Mouse (Mus musculus): ENCODE data around the gene Nenf.

Nenf gene

DNA sequence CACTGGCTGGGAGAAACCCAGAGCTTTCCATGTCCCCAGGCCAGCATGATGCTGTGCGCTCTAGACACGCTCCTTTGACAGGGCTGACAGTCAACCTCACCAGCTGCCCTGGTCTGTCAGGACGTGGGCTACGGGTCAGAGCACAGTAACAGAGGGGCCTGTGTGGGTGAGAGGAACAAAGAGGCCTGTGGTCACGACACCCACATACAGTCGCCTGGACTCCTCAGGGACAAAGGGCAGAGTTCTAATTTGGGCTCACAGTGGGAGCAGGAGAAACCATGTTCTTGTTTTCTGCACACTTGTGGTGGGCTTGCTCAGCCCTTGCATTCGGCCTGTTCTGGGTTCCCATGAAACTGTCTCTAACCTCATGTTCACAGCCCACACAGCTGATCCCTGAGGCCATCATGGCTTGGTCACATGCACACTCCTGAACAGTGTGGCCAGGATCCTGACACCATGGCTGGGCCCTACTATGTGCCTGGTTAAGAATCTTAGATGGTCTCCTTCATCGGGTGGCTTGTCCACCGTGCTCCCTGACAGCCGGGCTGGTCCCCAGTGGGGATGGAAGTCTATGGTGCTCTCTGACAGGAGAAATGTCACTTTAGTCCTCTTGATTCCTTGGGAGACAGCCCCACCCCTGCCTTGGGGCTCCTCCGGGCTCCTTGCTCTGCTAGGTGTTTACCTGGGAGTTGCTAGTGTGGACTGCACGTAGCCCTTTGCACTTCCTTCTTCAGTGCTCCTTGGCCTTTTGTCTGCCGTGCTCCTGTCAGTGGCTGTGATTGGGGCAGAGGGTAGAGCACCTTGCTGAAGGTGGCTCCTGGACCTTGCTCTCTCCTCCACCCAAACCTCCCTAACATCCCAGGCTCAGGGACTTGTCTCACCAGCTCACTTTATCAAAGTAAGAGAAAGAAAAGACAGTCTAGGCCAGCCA is 34.6 kb downstream of the Nenf start:
- DNase-seq (ENCODE audit: low read depth, low spot score), result no peak

DNA sequence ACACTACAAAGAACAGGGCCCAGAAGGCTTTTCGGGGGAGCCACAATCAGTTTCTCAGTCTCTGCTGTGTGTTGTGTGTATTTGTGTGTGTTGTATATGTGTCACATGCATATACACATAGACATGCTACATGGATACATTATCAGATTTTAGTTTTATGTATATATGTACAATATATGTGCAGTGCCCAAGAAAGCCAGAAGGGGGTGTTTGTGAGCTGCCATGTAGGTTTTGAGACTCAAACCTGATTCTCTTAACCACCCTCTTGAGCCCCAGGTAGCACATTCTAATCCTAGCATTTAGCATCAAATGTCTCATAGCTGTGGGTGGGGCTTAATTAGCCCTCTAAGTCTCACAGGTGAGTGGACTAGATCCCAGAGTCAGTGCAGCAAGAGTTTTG is 35.7 kb downstream of the Nenf start:
- no peak for DNase-seq (ENCODE audit: low read depth, low spot score)

DNA sequence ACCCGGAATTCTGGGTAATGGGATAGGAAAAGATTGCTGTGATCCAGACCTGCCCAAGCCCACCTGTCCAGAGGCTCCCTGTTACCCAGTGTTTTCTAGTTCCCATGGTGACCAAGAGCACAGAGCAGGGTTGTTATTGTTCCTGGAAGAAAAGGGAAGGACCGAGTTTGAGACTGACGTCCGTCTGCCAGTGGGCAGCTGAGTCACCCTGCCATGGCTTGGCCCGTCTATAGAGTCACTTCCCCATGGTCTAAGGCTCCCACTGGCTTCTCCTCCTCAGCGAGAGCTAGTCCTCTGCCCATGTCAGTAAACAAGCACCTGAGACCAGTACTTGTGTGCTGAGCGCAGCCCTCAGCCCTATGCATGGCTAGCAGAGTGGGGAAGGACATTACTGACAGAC is 36.8 kb downstream of the Nenf start:
- DNase-seq (ENCODE audit: low read depth, low spot score), result no peak

DNA sequence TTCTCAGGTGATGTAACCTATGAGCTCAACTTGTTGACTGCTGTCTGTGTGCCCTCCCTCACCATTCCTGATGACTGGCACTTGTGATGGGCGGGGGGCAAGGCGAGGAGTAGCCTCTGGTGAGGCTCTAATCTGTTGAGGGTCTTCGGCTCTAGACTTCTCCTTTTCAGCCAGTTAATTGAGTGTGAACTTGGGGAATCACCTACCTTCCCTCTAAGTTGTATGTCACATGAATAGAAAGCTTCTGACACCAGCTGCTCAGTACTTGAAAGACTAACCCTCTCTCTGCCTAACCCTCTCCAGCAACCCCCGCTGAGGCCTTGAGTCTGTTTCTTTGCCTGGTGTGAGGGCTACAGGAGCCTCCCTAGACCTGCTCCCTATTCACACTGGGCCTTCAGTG is 39.7 kb downstream of the Nenf start:
- DNase-seq (ENCODE audit: low read depth, low spot score), result no peak

DNA sequence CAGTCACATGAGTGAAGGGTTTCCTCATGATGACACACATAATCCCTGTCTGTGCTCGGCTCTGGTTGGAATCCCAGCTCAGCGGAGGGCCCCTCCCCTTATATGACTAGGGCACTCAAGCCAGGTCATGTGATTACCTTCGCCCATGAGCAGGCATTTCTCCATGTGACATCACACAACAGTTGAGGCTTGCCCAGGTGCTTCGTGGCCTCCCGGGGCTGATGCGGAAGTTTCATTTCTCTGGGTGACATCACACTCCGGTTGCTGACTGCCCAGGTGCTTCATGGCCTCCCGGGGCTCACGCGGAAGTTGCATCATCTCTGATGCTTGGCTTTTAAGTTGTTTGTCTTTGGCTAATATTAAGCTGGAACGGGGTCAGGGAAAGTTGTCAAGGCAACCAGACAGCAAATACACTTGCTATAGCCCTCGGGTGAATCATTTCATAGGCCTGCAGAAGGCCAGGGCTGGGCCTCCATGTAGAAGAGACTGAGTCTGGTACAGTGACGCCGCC is 40.4 kb downstream of the Nenf start:
- DNase-seq (ENCODE audit: low read depth, low spot score), result no peak

DNA sequence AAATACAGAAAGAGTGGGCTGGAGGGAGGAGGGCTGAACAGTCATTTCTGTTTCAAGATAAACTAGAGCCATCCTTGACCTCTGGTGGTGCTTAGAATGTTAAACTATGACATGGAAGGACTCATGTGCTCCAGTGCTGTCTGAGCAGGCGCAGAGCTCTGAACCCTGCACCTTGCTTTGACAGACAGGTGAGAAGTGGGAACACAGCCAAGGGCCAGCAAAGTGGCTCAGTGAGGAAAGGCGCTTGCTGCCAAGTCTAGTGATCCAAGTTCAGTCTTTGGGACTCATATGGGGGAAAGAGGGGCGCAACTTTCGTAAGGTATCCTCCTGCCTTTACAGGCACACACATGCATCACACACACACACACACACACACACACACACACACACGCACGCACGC is 41.8 kb downstream of the Nenf start:
- DNase-seq (ENCODE audit: low read depth, low spot score), result no peak

DNA sequence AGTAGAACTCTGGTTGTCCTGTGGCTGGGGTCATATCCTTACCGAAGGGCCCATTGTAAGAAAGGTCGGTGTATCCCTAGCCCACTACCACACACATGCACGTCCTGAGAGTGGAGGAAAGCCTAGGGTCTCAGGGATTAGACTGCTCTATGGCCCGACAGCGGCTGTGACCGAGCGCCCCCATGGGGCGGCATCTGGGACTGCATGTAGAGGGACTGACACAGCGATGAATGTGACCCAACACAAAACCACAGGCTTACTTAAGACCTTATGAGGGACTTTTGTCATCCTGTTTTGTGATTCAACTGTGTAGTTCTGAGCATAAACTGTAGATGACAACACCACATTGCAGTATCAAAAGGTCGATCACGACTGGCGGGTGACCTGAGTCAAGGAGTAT is 42.5 kb downstream of the Nenf start:
- peak; percentile 40 for DNase-seq (ENCODE audit: low read depth, low spot score)

DNA sequence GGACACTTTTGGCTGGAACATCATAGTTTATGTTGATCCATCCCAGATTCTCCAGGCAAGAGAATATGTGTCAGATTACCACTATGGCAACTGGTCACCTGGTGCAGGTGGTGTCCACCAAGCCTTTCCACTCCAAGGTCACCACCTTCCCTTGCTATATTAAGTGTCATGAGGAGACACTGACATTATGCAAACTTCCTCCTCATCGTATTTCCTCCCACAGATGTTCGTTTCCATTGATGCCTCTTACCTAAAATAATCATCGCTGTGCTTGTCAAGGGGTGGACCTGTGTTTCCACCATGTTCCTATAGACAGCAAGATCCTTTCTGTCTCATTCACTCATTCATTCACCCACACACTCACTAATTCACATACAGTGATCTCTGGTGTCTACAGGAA is 45.3 kb downstream of the Nenf start:
- DNase-seq (ENCODE audit: low read depth, low spot score), result no peak

DNA sequence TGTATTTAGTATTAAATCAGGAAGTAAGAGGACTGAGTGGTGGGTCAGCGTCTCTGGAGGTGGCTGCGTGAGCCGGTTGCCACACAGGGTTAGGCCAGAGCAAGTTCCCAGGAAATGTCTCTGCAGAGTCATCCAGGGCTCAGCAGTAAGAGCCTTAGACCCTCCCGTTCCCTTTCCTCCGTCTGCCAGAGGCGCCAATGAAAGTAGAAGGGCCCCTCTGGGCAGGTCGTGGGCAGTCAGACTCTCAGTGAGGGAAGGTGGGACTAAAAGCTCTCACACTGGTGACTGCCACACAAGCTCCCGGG is 48.4 kb downstream of the Nenf start:
- no peak for DNase-seq (ENCODE audit: low read depth, low spot score)

DNA sequence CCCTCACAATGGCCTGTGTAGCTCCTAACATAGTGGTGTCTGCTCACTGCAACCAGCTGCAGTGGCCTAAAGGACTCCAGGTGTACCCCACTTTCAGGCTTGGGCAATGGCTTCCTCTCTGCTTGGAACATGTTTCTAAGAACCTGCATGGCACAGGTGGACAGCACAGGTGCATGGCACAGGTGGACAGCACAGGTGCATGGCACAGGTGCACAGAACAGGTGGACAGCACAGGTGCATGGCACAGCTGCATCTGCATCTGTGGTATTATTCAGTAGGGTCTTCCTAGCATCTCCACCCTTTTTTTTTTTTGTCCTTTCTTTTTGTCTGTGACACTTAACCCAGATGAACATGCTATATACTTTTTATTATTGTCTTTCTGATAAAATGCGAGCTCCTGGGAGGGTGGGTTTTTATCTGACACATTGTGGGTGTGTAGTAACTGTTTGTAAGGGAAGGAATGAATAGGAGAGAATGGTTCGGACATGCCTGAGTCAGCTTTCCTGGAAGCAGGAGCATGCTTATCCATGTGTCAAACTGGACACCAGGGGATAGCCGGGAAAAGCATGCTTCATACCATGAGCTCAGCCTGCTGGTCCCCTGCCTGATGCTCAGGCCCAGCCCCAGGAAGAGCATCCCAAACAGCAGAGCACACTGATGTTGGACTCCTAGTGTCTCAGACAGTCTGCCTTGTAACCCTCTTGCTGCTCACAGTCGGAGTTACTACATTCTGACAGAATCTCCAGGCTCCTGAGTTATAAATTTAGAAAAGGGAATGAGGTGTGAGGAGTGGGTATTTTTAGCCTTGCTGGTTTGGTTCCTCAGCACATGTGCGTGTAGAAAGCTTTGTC is 49.0 kb downstream of the Nenf start:
- DNase-seq (ENCODE audit: low read depth, low spot score), result no peak

DNA sequence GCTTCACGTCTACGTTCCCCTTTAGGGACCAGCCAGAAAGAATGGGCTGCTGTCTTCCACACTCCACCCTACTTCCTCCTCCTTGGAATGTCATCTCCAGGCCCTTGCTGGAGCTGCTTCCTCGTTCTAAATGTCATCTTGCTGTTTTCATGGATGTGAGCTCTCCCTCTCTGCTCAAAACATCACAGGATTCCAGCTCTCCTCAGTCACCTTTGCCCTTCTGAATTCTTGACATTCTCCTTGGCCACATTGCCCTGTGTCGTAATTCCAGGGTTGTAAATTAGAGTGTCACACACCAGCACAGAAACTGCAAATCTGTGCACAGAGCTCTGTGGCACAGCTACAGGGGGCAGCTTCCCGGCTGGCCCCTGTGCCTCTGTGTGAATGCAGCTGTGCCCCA is 50.1 kb downstream of the Nenf start:
- no peak for DNase-seq (ENCODE audit: low read depth, low spot score)

DNA sequence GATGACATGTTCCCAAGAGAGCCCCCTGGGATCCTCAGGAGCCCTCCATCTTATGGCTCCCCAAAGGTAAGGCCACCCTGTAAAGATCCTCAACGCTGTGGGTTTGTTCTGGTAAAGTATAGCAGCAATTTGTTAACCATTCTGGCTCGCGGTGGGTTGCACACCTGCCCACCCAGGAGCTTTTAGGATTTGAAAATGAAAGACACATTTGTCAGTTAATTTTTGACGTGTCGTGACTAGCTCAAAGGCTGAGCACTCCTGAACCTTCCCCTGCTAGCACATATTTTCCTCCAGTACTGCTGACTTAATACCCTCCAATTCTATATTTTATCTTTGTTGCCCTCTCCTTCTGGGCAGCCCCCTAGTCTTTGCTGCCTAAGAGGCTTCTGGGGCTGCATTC is 50.8 kb downstream of the Nenf start:
- DNase-seq (ENCODE audit: low read depth, low spot score), result no peak

DNA sequence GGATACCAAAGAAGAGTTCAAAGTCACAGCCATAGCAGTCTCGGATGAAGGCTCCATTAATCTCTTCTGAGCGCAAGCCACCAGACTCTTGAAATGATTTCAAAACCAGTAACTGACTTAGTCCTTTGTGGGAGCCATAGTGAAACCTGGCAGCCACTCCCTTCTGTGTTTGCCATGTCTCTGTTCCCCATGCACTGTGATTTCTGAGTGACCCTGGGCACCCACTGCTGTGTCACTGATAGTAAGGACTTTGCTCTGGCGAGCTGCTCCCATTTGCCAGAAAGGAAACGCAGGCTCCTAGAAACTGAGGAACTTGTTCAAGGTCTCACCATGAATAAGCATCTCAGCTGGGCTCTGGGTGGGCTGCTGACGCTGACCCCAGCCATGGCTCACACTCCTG is 54.5 kb downstream of the Nenf start:
- DNase-seq (ENCODE audit: low read depth, low spot score), result no peak

DNA sequence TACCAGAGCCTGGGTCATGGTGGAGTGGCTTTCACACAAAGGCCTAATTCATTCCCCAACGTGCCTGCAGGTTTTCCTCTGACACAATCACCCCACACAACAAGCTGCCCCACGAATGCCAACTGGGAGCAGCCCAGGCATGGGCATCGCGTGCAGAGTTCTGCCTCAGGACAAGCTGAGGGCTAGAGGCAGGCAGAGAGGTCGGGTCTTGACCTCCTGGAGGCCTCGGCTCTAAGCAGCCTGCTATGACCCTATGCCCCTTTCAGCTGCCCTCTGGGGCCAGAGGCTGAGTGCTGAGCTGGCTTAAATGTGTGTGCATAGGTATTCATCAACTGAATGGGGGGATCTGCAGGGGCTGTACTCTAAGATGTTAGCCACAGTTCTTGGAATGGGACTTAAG is 56.1 kb downstream of the Nenf start:
- no peak for DNase-seq (ENCODE audit: low read depth, low spot score)

DNA sequence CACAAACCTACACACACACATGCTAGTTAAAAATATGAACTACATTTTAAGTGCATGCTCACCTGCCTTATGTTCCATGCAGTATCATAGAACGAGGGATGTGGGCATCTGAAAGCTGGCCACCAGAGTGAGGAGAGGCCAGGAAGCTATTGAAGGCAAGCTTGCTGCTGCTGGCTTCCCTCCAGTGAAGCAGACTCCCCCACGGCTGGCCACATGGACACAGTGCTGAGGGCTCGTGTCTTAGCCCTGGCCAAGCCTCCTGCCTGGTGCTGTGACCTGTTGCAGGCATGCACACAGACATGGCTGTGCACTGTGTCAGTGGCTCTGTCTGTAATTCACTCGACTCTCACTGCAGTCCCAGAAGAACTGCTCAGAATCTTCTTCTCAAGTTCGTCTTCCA is 58.3 kb downstream of the Nenf start:
- no peak for DNase-seq (ENCODE audit: low read depth, low spot score)

DNA sequence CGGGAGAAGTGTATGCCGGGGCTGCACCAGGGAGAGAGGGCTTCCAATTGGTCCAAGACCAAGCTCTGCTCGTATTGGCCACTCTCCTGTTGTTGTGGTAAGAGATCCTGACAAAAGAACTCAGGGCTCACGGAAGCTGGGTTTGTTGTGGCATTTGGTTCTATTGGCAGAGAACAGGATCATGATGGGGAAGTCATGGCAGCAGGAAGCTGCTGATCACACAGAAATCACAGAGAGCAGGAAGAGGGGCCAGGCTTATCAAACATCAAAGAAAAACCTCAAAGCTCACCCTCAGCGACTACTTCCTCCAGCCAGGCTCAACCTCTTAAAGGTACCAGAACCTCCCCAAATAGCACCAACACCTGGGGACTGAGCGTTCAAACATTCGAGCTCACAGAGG is 58.9 kb downstream of the Nenf start:
- DNase-seq (ENCODE audit: low read depth, low spot score), result no peak

DNA sequence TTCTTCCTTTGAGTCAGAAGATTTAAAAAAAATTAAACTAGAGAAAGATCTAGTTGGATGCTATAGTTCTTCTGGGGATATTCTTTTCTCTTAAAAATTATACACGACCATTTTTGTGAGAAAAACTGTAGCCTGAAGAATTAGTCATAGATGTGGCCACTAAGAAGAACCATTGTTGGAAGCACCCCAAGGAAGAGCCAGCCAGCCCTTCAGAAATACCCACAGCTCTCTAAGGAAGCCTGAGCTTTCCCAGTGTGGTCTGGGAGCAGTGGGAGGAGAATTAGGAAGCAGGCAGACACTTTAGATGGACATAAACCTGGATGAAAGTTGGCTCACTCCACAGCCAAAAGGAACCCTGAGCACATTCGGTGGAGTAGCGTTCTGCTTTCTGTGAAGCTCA is 59.5 kb downstream of the Nenf start:
- no peak for DNase-seq (ENCODE audit: low read depth, low spot score)

DNA sequence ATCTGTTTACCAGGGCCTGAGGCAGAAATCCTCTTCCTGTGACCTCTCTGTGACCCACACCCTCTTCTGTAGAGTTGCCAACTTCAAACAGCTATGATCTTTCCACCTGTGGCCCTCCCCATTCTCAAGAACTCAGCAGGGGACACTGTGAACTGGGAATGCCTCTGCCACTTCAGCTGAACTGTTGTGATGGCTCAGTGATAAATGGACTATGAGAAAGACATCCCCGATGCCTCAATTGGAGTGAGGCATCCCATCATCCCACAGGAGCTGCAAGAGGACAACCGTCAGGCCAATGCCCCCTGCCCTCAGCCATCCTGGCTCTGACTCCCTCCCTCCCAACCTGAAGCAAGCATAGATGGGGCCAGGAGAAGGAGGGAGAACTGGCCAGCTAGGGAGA is 60.0 kb downstream of the Nenf start:
- no peak for DNase-seq (ENCODE audit: low read depth, low spot score)

DNA sequence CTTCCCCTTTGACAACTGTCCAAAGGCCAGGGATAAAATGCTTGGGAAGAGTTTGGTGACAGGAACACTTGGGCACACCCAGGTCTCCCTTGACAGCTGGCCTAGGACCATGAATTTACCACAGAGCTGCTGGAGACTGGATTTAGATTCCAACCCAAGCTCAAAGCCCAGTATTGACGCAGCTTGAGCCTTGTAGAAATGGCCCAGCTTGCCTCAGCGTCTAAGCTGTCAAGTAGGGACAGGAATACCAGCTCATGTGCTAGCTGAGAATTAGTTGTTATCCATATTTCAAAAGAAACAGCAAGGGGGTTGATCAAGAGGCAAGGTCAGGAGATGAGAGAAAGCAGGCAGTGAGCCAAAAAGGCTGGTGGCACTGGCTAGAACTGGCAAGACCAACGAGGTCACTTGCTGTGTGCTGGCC is 60.6 kb downstream of the Nenf start:
- DNase-seq (ENCODE audit: low read depth, low spot score), result no peak
